Mouse (Mus musculus) bone marrow macrophage, adult 2 months (primary cell): Measurements from ENCODE around the gene Crybg2.

ENCODE experiments used
- CTCF ChIP-seq: IDR thresholded peaks from 2 replicates; pipeline ENCODE4 v1.5.1; 2012; ENCODE audit warnings: low read depth, mild to moderate bottlenecking, low read length, moderate library complexity
- POLR2A ChIP-seq: IDR thresholded peaks from 2 replicates; pipeline ENCODE4 v1.6.1; 2012; ENCODE audit warnings: mild to moderate bottlenecking, low read depth, low read length, borderline replicate concordance

DNA sequence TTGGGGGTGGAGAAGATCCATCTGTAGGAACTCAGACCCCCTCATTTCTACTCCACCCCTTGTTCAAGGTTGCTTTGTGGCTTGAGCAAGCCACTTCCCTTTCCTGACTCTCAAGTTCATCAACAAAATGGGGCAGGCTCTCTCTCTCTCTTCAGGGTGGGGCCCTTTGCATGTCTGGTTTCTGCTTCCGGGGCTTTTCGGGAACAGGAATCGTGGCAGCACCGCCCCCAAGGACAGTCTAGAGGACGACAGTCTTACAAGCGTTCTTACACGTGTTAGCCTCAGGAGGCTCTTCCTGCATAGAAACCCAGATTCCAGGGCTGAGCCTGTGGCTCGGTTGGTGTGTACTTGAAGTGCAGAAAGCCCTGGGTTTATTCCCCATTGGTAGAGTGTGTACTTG lies 56.4 kb downstream of the Crybg2 start:
- TF ChIP-seq CTCF (no peak), POLR2A (no peak)
